Comparison of ENCODE assay signal across 21 mouse cellular contexts in genomic region chr10:63869123-63869522, GRCm38 (mm10). TPM values are rescaled to one million over a fixed set of nuclear protein-coding genes. Genes with fewer than 3 reads are reported as not detected.
"Had no signal": no experiment of that assay in that cellular context is flagged by ENCODE, and none has a peak within 500 bp of the region (broad histone marks: within the 10 kb centered on the region; RNA-seq: fewer than 3 reads in every experiment).

No protein-coding gene starts in this region.

- DNase-seq: liver, postnatal 0 days; lung, adult 2 months; right cerebral cortex, postnatal 14 days; thymus, adult 2 months; thymus, postnatal 25 days; thymus, postnatal 4 days had no signal

- H3K36me3 ChIP-seq: liver, embryonic 15.5 days; lung, embryonic 15.5 days; midbrain, embryonic 13.5 days; midbrain, embryonic 15.5 days; neural tube, embryonic 12.5 days; stomach, embryonic 15.5 days had no signal

- H3K9ac ChIP-seq: liver, embryonic 15.5 days; liver, postnatal 0 days; lung, embryonic 15.5 days; midbrain, embryonic 13.5 days; midbrain, embryonic 15.5 days; neural tube, embryonic 12.5 days; stomach, embryonic 15.5 days had no signal

- H3K9me3 ChIP-seq: liver, embryonic 15.5 days; lung, embryonic 15.5 days; midbrain, embryonic 13.5 days; midbrain, embryonic 15.5 days; neural tube, embryonic 12.5 days; stomach, embryonic 15.5 days had no signal

- H3K27ac ChIP-seq: liver, embryonic 15.5 days; lung, embryonic 15.5 days; macrophage; midbrain, embryonic 13.5 days; midbrain, embryonic 15.5 days; neural tube, embryonic 12.5 days; stomach, embryonic 15.5 days; stomach, postnatal 0 days had no signal

- H3K27me3 ChIP-seq: liver, embryonic 15.5 days; lung, embryonic 15.5 days; megakaryocyte, embryonic 14.5 days; midbrain, embryonic 13.5 days; midbrain, embryonic 15.5 days; neural tube, embryonic 12.5 days; stomach, embryonic 15.5 days had no signal

- H3K4me1 ChIP-seq: liver, embryonic 15.5 days; lung, embryonic 15.5 days; megakaryocyte, embryonic 14.5 days; midbrain, embryonic 13.5 days; midbrain, embryonic 15.5 days; neural tube, embryonic 12.5 days; stomach, embryonic 15.5 days had no signal

- H3K4me3 ChIP-seq: liver, embryonic 15.5 days; lung, embryonic 15.5 days; midbrain, embryonic 13.5 days; midbrain, embryonic 15.5 days; neural tube, embryonic 12.5 days; stomach, embryonic 15.5 days had no signal

- ATAC-seq: liver, postnatal 0 days; midbrain, embryonic 13.5 days; midbrain, embryonic 15.5 days had no signal

- H3K4me2 ChIP-seq: liver, embryonic 15.5 days; lung, embryonic 15.5 days; midbrain, embryonic 11.5 days; midbrain, embryonic 13.5 days; midbrain, embryonic 15.5 days; neural tube, embryonic 12.5 days; stomach, embryonic 15.5 days had no signal

RNA-seq across cellular contexts. Expression of gene Gm10118, which starts 58.1 kb away (rescaled TPM):
- total RNA-seq: megakaryocyte progenitor cell, adult 5-6 weeks; monocyte, adult 5-6 weeks; neutrophil, adult 5-6 weeks had no signal
- polyA plus RNA-seq: liver, embryonic 15.5 days; liver, postnatal 0 days; lung, adult 2 months; macrophage; spleen, adult 2 months; testis, adult 2 months; thymus, adult 2 months had no signal
